Mouse (Mus musculus): ENCODE results near the gene Qsox2. TPM values are rescaled to one million over a fixed set of nuclear protein-coding genes. Genes with fewer than 3 reads are reported as not detected.

The Qsox2 gene
- polyA plus RNA-seq, 1 experiment from 2014 or later, result 4.3 TPM

Other genes with a start within 250 kb of the Qsox2 start
- gene Ubac1, start 215.8 kb downstream of the Qsox2 start, polyA plus RNA-seq (2015; fragmentation: Nextera tagmentation; extraction: Ambion mirVana), result 392 and 410 TPM in 2 replicates
- gene Nacc2, start 114.3 kb downstream of the Qsox2 start, polyA plus RNA-seq (2015; fragmentation: Nextera tagmentation; extraction: Ambion mirVana), result 3.9 and 6.4 TPM in 2 replicates
- gene Lhx3, start 29.2 kb downstream of the Qsox2 start, polyA plus RNA-seq (2015; fragmentation: Nextera tagmentation; extraction: Ambion mirVana), result not detected in 2 replicates
- 0.01 and 0.05 TPM in 2 replicates for gene Ccdc187, start 57.0 kb upstream of the Qsox2 start, polyA plus RNA-seq (2015; fragmentation: Nextera tagmentation; extraction: Ambion mirVana)
- 2.3 and 3.0 TPM in 2 replicates for gene Gpsm1, start 78.0 kb upstream of the Qsox2 start, polyA plus RNA-seq (2015; fragmentation: Nextera tagmentation; extraction: Ambion mirVana)
- gene Dnlz, start 114.6 kb upstream of the Qsox2 start, polyA plus RNA-seq (2015; fragmentation: Nextera tagmentation; extraction: Ambion mirVana), result 7.2 and 8.0 TPM in 2 replicates
- gene Card9, start 123.4 kb upstream of the Qsox2 start, polyA plus RNA-seq (2015; fragmentation: Nextera tagmentation; extraction: Ambion mirVana), result 1.7 and 3.0 TPM in 2 replicates
- 7.1 and 10.0 TPM in 2 replicates for gene Snapc4, start 143.1 kb upstream of the Qsox2 start, polyA plus RNA-seq (2015; fragmentation: Nextera tagmentation; extraction: Ambion mirVana)
- gene Entr1, start 151.8 kb upstream of the Qsox2 start, polyA plus RNA-seq (2015; fragmentation: Nextera tagmentation; extraction: Ambion mirVana), result 34.1 and 34.4 TPM in 2 replicates
- gene Pmpca, start 151.8 kb upstream of the Qsox2 start, polyA plus RNA-seq (2015; fragmentation: Nextera tagmentation; extraction: Ambion mirVana), result 55.8 and 57.6 TPM in 2 replicates
- gene Inpp5e, start 171.7 kb upstream of the Qsox2 start, polyA plus RNA-seq (2015; fragmentation: Nextera tagmentation; extraction: Ambion mirVana), result 5.2 and 5.8 TPM in 2 replicates
- gene Sec16a, start 207.7 kb upstream of the Qsox2 start, polyA plus RNA-seq (2015; fragmentation: Nextera tagmentation; extraction: Ambion mirVana), result 9.3 and 12.4 TPM in 2 replicates